Mouse (Mus musculus) limb, embryonic 11.5 days (tissue): ENCODE results near the gene Amh. TPM values are rescaled to one million over a fixed set of nuclear protein-coding genes. Genes with fewer than 3 reads are reported as not detected.

Experiments used
- ATAC-seq: fragments of 200-750 bp; cut with Nextera tagmentation; 2 replicates; pipeline ENCODE4 v1.8.0; 2017; ENCODE audit warnings: low read depth; ENCODE audit not compliant: insufficient number of reproducible peaks, low FRiP score, low TSS enrichment
- DNase-seq: peaks from one replicate; pipeline ENCODE4 v3.0.0-alpha.2; 2015; ENCODE audit warnings: low spot score
- H3K27ac ChIP-seq: fragments of 300-500 bp; sonication (generic); replicated peaks from 2 replicates; pipeline ENCODE4 v1.5.1; 2014; ENCODE audit warnings: low read depth, mild to moderate bottlenecking, low read length
- H3K27me3 ChIP-seq: fragments of 300-500 bp; sonication (generic); 2 replicates; pipeline ENCODE4 v1.6.1; 2014; ENCODE audit warnings: mild to moderate bottlenecking, low read length, mixed read lengths; ENCODE audit not compliant: control insufficient read depth, insufficient read depth
- H3K36me3 ChIP-seq: fragments of 300-500 bp; sonication (generic); 2 replicates; pipeline ENCODE4 v1.6.1; 2014; ENCODE audit warnings: mild to moderate bottlenecking, low read length, moderate library complexity, mixed read lengths; ENCODE audit not compliant: control insufficient read depth, insufficient read depth
- H3K4me1 ChIP-seq: fragments of 300-500 bp; sonication (generic); 2 replicates; pipeline ENCODE4 v1.6.1; 2014; ENCODE audit warnings: low read length, mixed read lengths; ENCODE audit not compliant: control insufficient read depth, insufficient read depth
- H3K4me2 ChIP-seq: fragments of 300-500 bp; sonication (generic); 2 replicates; pipeline ENCODE4 v1.6.1; 2014; ENCODE audit warnings: low read depth, mild to moderate bottlenecking, moderate library complexity; ENCODE audit not compliant: severe bottlenecking
- H3K4me3 ChIP-seq: fragments of 300-500 bp; sonication (generic); 2 replicates; pipeline ENCODE4 v1.5.1; 2014; ENCODE audit warnings: low read depth, low read length
- H3K9ac ChIP-seq: fragments of 300-500 bp; sonication (generic); 2 replicates; pipeline ENCODE4 v1.6.1; 2014; ENCODE audit warnings: mild to moderate bottlenecking, low read length
- H3K9me3 ChIP-seq: fragments of 300-500 bp; sonication (generic); 2 replicates; pipeline ENCODE4 v1.6.1; 2016; ENCODE audit warnings: low read length; ENCODE audit not compliant: control insufficient read depth
- WGBS: fragments of 180-500 bp; shearing (Covaris S2); extraction: QIAGEN DNeasy Blood & Tissue Kit; methylation state at CpG from one replicate; pipeline ENCODE4 v1.1.7; 2014; 5-methylcytosine and 5-hydroxymethylcytosine counted together
- polyA plus RNA-seq: library from polyadenylated mRNA; unstranded; fragments of >200 nt; fragmentation: Nextera tagmentation; extraction: Ambion mirVana; gene quantifications from 2 replicates; pipeline ENCODE4 v1.2.1, GENCODE M21; 2014

The Amh gene
- polyA plus RNA-seq, 1 experiment from 2014 or later: not detected

DNA sequence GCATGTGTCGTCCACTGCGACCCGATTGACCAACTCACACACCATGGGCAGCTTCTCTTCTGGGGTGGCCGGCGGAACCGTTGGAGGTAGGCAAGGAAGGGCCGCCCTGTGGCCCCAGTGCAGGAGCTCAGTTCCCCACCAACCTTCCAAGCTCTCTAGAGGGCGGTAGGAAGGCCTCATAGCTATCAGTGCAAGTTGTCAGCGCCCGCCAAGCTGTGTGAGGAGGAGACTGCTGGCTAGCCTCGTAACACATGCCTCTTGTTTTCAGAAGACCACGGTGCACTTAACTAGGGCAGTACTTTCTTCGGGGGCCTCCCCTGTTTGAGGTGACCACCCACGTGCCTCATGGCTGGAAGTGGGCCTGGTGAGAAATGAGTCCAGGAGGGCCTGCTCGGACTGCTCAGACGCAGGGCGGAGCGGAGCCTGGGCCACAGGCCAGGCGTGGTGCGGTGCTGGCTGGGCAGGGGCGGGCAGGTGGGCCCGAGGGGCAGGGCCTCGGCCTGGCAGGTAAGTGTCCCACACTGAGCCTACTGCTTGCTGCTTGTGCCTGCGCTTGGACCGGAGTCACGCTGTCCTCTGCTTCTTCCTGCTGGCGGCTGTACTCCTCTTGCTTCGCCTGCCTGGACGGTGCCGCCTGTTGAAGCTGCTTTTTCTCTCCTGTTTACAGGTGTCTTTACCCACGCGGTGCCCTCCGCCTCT lies 13.4 kb upstream of the Amh start:
- no peak overlapping the region for H3K4me2 ChIP-seq
- DNase-seq (no peak), ATAC-seq (no peak)
- peaks cover 67% of the 10 kb centered on the region for H3K36me3 ChIP-seq
- no peak overlapping the region for H3K4me3 ChIP-seq
- H3K9me3 ChIP-seq: no peaks in the 10 kb centered on the region; the same call in 1 of the 2 replicates
- H3K27ac ChIP-seq: no peak overlapping the region
- H3K4me1 ChIP-seq: no peaks in the 10 kb centered on the region
- WGBS: 82% methylated on average over 33 of the region's 33 CpGs
- no peak overlapping the region for H3K9ac ChIP-seq
- no peaks in the 10 kb centered on the region for H3K27me3 ChIP-seq

DNA sequence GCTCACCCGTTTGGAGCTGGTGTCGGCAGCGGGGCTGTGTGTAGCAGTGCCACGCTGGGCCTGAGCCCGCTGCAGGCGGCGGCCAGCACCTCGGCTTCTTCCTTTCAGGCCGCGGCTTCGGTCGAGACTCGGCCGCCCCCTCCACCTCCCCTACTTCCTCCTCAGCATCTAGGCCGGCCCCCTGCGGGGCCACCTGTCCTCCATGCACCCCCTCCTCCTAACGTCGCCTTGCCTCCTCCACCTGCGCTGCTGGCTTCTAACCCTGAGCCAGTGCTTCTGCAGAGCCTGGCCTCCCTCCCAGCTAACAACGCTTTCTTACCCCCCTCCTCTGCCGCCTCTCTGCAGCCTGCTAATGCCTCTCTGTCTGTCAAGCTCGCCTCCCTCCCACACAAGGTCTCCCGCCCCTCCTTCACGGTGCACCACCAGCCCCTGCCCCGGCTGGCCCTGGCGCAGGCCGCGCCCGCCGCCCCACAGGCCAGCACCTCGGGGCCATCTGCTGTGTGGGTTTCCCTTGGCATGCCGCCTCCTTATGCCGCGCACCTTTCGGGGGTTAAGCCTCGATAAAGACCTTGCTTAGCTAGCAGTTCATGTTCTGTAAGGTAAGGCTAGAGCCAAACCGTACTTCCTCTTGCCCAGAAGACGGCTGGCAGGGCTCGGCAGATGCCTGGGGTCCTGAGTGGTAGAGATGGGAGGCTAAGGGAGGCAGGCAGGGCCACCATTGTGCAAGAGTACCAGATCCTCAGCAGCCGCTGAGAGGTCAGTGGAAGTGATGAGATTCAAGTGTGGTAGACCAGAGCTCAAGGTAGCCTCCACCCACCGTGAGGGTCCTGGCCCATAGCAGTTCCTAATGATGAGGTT lies 12.6 kb upstream of the Amh start:
- H3K9me3 ChIP-seq: no peaks in the 10 kb centered on the region; the same call in 1 of the 2 replicates
- H3K27me3 ChIP-seq: no peaks in the 10 kb centered on the region
- DNase-seq (no peak), ATAC-seq (no peak)
- H3K4me1 ChIP-seq: peaks cover 6% of the 10 kb centered on the region; the same call in 1 of the 2 replicates
- no peak overlapping the region for H3K4me3 ChIP-seq
- peaks cover 62% of the 10 kb centered on the region for H3K36me3 ChIP-seq
- H3K9ac ChIP-seq: no peak overlapping the region
- no peak overlapping the region for H3K27ac ChIP-seq
- WGBS: 73% methylated on average over 40 of the region's 41 CpGs
- H3K4me2 ChIP-seq: no peak overlapping the region

DNA sequence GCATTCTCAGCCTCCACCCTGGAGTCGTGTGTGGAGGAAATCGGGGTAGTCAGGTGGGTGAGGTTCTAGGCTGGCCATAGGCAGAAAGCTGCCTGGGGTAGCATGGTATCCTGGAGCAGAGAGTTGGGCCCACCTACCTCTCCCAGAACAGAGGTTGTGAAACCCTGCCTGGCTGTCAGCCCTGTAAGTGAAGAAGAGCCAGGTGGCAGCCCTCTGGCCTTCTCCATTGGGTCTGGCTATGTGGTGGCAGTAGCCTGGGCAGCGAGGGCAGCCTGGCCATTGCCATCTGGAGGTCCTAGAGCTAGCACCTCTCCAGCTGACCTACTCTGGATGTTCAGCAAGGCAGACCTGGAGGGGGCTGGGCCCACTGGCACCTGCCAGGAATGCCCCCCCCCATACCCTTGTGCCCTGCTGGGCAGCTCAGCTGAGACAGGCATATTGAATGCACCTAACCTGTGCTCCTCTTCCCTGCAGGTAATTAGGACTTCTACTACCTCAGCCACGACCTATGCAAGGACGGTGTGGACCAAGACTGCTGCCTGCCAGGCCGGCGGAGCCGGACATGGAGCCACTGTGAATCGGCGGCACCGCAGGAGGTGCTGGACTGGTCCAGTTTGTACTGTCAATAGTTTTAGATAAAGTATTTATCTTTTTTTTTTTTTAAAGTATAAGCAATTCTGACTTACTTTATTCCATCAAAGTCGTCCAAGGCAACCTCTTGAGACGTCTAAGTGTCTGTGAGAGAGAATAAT lies 11.8 kb upstream of the Amh start:
- 90% methylated on average over 13 of the region's 13 CpGs for WGBS
- no peak overlapping the region for H3K27ac ChIP-seq
- H3K4me3 ChIP-seq: no peak overlapping the region
- DNase-seq: no peak
- H3K36me3 ChIP-seq: peaks cover 56% of the 10 kb centered on the region
- no peak overlapping the region for H3K9ac ChIP-seq
- ATAC-seq: no peak
- peaks cover 6% of the 10 kb centered on the region; the same call in 1 of the 2 replicates for H3K4me1 ChIP-seq
- H3K4me2 ChIP-seq: no peak overlapping the region
- no peaks in the 10 kb centered on the region for H3K27me3 ChIP-seq
- no peaks in the 10 kb centered on the region; the same call in 1 of the 2 replicates for H3K9me3 ChIP-seq

DNA sequence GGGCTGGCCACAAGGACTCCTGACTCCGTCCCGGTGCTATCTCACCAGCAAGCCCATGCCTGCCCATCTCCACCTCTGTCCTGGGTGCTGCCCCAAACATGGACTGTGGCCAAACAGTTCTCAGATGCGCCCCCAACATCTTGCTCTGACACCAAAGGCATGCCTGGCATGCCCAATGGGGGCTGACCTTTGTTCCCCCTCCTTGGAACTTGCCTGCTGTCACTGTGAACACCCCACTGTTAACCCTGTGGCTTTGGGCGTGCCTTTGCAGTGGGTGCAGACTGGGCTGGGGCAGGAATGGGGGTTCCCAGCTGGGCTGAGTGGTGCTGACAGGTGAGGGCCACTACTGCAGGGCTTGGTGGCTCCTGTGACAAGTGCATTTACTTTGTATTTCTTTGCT lies 11.2 kb upstream of the Amh start:
- no peak for DNase-seq
- Histone ChIP-seq H3K27me3 (no peaks in the 10 kb centered on the region), H3K4me1 (peaks cover 6% of the 10 kb centered on the region; the same call in 1 of the 2 replicates), H3K9me3 (no peaks in the 10 kb centered on the region; the same call in 1 of the 2 replicates), H3K27ac (no peak overlapping the region), H3K4me2 (no peak overlapping the region), H3K9ac (no peak overlapping the region), H3K4me3 (no peak overlapping the region), H3K36me3 (peaks cover 50% of the 10 kb centered on the region)
- WGBS: 81% methylated on average over 4 of the region's 4 CpGs
- no peak for ATAC-seq

DNA sequence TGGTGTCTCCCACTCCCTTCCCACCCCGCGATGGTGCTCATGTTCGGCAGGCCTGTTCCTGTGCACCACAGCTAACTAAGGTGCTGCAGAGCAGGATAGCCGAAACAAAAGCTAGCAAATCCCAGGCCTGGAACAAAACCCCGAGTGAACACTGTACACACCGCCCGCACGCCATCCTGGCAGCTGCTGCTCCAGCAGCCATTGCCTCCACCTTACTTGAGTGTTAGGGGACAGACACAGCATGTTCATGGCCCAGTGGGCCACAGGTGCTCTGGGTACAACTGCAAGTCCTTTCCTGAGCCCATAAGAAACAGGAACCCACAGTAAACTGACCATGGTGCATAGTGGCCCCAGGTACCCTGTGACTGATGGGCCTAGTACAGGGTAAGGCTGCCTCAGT lies 10.3 kb upstream of the Amh start:
- Histone ChIP-seq H3K4me2 (no peak overlapping the region), H3K9ac (no peak overlapping the region), H3K9me3 (no peaks in the 10 kb centered on the region; the same call in 1 of the 2 replicates), H3K4me3 (no peak overlapping the region), H3K36me3 (peaks cover 42% of the 10 kb centered on the region), H3K27ac (no peak overlapping the region), H3K27me3 (no peaks in the 10 kb centered on the region), H3K4me1 (peaks cover 11% of the 10 kb centered on the region)
- WGBS: 89% methylated on average over 8 of the region's 8 CpGs
- ATAC-seq: no peak
- no peak for DNase-seq

DNA sequence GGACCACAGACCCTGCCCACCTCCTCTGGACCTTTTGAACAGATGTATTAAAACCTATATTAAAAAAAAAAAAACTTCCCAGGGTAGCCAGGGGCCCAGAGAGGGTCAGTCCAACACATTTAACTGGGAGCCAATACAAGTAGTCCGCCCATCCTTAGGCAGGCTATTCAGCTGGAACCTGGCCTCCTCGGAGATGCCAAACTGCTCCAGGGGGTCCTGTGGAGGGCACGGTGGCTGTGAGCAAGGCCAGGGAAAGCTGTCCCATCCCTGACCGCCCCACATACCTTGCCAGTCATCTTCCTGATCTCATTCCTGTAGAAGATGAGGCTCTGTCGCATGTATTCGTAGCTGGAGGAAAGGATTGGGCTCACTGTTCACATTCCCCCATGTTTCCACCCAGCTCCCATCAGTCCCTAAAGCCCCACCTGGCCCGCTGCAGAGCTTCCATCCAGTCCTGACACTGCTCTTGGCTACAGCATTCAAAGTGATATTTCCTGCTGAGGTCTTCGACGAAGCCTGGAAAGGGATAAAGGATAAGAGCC lies 8.7 kb upstream of the Amh start:
- Histone ChIP-seq H3K4me3 (peak overlapping the region; percentile 97; the same call in 1 of the 2 replicates), H3K27me3 (no peaks in the 10 kb centered on the region), H3K4me1 (peaks cover 15% of the 10 kb centered on the region), H3K9ac (peak overlapping the region; percentile 95), H3K4me2 (peak overlapping the region; percentile 92; the same call in 1 of the 2 replicates), H3K27ac (no peak overlapping the region), H3K36me3 (peaks cover 34% of the 10 kb centered on the region), H3K9me3 (no peaks in the 10 kb centered on the region; the same call in 1 of the 2 replicates)
- ATAC-seq (no peak), DNase-seq (no peak)
- WGBS: 86% methylated on average over 9 of the region's 9 CpGs

DNA sequence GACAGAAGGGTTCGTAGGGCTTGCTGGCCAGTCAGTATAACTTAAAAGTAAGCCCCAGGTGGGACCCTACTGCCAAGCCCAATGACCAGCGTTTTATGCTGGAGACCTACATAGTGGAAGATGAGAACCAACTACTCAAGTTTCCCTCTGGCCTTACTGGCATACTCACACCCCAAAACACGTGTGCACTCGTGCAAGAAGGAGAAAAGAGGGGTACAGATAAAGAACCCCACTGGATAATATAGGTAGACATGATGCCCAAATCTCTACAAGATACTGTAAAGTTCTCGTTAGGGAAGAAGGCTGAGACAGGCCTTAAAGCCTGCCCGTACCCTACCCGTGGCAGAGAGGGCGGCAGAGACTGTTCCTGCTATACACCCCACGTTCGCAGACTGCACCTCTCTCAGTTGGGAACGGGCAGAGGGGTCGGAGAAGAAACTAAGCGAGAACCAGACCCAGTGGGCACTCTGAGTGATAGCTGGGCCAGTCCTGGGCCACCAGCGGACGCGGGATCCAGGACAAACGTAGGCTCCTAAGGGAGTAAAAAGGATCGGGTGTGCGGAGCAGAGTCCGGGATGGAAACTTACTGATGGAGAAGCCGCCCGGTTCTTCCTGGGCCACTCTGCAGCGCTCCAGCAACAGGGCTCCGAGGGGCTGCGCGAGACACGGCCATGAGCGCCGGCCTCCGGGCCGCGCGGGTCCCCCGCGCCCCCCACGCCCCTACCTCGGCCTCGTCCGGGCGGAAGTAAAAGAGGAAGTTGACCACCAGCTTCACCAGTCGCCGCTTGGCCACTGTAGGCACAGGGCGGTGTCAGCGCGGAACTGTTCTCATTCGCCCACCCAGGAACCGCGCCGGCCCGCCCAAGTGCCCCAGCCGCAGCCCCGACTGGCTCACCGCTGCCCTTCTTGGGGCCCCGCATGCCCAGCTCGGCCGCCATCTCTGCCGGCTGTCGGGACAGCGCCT lies 7.6 kb upstream of the Amh start:
- peak overlapping the region; percentile 92 for H3K4me2 ChIP-seq
- peak overlapping the region; percentile 97 for H3K4me3 ChIP-seq
- H3K4me1 ChIP-seq: peaks cover 15% of the 10 kb centered on the region
- WGBS: 2% methylated on average over 57 of the region's 59 CpGs
- DNase-seq (peak; percentile 40), ATAC-seq (peak; percentile 53; the same call in 1 of the 2 replicates)
- H3K9ac ChIP-seq: peak overlapping the region; percentile 95
- peak overlapping the region; percentile 91 for H3K27ac ChIP-seq
- H3K9me3 ChIP-seq: no peaks in the 10 kb centered on the region
- H3K27me3 ChIP-seq: no peaks in the 10 kb centered on the region
- peaks cover 38% of the 10 kb centered on the region for H3K36me3 ChIP-seq
